Mouse (Mus musculus): ENCODE results near the gene Prcc.

Prcc gene

DNA sequence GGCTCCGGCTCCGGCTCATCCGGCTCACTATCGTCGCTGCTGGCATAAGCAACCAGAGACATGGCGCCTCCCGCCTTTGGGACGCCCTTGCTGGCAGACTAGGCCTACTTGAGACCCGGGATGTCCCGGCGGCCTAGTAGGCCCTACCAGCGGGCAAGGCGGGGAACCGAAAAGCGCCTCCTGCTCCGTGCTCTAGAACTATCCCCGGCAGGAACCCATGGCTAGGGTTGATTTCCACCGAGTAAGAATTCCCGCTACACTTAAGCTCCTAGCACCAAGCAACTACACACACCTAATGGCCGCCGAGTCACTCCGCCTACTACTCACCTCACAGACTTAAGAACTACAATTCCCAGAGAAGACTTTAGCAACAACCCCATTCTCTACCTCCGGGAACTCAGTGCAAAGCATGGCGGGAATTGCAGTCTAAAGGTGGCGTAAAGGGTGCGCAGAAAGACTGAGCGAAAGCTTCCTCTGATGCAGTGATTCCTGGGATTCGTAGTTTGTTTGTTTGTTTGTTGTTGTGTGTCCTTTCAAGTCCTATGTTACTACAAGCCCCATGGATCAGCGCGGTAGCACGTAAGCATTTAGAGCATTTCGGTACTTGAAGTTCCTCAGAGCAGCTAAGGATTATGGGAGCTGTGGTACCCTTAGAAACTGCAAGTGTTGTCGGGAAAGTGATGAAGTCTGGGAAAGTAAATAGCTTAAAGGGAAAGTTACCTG, at the start of gene Prcc:
Gene Prcc, minus strand, starts transcription at position 328 of the 723 bp plus-strand sequence.
- peak; percentile 93 to 97 for DNase-seq (ENCODE audit: low spot score in 2 of 2)

DNA sequence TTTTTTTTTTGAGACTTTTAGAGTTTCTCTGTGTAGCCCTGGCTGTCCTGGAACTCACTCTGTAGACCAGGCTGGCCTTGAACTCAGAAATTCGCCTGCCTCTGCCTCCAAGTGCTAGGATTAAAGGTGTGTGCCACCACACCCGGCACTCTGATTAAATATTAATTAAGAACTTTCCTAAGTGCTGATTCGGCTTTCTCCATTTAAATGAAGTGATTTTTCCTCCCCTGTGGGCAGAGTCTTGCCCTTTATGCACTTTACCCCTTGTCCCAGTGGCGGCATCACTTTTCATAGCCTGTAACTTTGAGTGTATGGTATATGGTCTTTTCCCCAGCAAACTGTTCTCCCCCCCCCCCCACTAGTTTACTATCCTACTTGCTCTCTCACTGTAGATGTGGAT, 49.8 kb upstream of the Prcc start:
- DNase-seq (ENCODE audit: low spot score in 2 of 2): no peak

DNA sequence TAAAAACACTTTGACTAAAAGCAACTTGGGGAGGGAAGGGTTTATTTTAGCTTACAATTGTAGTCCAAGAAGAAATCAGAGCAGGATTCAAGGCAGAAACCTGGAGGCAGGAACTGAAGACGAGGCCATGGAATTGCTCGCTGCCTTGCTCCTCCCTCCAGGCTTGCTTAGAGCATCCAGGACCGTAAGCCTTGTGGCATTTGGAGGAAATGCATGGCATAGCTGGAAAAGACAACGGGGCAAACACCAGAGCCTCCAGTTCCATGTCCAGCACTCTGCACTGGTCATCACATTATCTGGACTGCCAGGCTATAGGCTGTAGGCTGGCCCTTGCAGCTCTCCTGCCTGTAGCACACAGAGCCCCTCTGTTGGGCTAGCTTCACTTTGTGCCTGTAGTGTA, 49.1 kb upstream of the Prcc start:
- DNase-seq (ENCODE audit: low spot score in 2 of 2): no peak

DNA sequence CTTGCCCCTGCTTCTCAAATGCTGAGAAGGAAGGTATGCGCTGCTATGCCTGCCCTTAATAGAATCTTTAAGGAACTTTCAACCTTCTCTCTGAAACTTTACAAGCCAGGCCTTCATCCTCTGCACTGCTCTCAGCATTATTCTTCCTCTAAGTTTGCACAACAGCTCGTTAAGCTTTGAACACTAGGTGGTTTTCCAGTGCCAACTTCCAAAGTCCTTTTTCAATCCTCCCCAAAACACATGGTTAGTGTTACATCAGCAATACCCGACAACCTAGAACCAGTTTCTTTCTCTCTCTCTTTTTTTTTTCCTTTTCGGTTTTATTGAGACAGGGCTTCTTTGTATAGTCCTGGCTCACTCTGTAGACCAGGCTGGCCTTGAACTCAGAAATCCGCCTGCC, 48.6 kb upstream of the Prcc start:
- DNase-seq (ENCODE audit: low spot score in 2 of 2): no peak

DNA sequence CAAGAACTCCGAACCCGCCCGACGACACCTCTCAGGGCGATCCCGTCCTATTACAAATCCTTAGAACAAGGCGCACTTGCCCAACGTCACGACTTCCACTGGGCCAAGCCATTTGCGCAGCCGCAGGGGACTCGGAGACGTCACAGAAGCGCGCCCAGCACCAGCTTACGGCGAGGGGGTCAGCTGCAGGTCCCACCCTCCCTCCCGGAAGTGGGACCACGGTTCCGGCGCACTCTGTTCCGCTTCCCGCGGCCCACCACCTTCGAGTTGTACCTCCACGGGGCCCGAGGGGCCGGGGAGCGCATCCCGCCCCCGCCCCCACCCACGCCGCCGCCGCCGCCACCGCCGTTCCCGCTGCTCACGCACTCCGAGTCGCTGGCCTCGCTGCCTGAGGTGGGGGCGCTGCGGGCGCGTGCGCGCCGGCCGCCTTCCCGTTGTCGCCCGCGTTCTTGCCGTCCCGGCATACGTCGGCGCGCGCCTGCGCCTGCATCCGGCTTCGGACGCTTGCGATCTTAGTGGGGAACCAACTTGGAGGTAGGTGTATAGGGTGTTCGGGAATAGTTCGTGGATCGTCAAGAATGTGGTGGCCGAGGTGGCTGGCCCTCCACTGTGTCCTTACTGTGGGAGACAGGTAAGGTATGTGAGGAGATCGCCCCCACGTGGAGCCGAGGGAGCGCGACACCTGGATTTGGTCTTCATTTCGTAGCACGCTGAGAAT, 44.8 kb upstream of the Prcc start, which contains the start of the genes Isg20l2 and Rrnad1:
Gene Isg20l2, plus strand, starts transcription at position 237 of the 718 bp plus-strand sequence.
Gene Rrnad1, minus strand, starts transcription at position 640 of the 718 bp plus-strand sequence.
- peak; percentile 98 to 99 for DNase-seq (ENCODE audit: low spot score in 2 of 2)

DNA sequence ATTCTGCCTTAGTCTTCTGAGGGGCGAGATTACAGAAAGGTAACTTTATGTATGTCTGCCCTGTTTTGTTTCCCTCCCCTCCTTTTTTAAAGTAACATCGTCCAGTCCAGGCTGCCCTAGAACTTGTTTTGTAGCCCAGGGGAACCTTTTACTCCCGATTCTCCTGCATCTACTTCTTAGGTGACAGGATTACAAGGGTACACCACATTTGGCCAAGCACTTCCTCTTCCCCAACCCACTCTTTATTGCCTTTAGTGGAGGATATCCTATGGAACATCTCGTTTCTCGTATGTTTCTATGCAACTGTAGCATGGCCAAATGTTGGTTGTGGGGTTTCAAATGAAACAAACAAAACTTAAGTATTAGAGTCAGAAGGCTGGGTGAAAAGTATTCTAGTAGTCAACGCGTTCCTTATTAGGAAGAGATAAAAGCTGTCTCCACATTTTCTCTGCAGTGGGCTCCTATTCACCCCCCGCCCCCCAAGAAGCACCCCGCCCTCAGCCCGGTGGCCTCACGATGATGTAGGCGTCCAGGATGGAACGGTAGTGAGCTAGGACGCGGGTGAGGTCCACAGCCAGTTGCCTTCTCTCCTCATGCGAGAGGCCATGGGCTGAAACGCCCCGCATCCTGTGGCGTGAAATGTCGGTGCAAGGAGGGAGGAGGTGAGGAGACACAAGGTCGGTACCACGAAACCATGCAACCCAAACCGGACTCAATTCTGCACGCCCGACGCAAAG, 44.1 kb upstream of the Prcc start:
- DNase-seq (ENCODE audit: low spot score in 2 of 2): no peak

DNA sequence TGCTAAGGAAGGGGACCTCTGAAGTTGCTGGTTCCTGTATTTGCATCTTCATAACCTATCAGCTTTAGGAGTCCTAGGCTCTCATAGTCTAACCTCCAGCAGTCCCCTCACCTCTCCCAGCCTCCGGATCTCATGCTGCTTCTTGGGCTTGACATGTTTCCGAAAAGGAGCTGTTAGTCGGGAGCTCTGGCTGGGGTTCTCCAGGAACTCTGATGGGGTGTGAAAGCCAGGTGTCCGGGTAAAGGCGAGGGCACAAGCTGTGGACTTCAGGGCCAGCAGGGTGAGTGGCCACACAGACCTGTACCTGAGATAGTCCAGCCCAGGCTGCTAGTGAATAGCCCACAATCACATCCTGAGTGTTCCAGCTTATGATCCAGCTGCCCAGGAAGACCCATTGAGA, 42.0 kb upstream of the Prcc start:
- DNase-seq (ENCODE audit: low spot score in 2 of 2): no peak

DNA sequence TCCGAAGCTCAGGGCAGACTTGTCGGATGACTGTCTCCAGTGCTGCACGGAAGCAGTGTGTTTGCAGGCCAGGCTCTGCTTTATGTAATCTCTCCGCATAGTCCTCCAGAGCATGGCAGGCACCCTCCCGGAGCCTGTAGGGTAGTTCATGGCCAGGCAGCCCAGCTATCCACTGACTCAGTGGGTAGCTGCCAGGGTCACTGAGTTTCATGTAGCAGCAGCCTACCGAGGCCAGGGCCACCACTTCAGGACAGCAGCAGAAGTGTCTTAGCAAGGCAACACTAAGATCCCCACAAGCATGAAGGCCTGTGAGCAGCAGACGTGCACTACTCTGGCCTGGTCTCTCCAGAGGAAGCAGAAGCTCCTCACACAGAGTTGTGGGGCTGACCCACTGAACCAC, 39.6 kb upstream of the Prcc start:
- no peak for DNase-seq (ENCODE audit: low spot score in 2 of 2)

DNA sequence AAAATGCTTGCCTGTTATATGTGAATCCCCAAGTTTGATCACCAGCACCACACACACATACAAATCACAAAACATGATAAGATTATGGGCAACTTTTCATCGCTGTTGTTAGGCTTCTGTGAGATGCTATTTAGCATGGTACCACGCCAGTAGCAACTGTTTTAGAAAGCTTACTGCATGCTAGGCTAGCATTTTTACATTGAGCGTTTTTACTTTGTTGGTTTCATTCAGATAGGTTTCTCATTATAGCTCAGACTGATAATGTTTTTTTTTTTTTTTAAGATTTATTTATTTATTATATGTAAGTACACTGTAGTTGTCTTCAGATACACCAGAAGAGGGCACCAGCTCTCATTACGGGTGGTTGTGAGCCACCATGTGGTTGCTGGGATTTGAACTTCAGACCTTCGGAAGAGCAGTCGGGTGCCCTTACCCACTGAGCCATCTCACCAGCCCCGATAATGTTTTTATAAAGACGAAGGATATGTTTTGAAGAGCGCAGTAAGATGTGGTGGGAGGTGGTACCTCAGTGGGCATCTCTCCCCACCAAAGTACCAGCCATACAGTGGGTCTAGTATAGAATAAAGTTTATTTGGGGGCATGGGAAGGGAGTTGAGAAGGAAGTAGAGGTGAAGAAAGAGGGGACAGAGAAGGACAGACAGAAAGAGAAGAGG, 35.0 kb upstream of the Prcc start:
- no peak for DNase-seq (ENCODE audit: low spot score in 2 of 2)

DNA sequence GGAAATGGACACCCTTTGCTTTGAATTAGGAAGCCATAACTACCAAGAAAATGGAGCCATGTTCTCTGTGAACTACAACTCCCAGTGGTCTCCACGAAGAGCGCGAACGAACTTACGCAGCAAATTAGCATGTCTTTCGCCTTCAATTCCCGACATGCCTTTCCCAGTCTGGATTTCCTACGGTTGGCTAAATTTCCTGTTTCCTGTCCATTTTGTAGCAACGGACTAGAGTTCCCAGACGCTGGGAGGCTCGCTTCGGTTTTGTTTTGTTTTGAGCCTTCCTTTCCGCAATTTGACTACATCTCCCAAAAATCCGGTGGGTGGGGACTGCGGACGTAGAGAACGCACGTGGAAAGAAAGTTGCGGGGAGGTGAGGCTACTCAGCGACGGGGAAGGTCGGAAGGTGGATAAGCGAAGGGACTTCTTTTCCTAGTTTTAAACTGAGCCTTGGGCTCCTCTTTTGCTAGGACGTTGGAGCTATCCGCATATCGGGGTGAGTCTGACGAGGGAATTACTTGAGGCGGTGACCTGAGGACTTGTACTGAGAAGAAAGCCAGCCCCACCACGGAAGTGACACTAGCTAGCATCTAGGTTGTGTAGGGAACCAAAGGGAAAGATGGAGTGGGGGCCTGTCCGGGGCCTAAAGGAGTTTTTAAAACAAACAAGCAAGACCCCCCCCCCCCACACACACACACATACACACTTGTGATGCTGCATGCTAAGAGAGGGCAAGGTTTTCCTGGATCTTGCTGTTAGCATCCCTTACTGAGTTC, 34.1 kb upstream of the Prcc start, which contains the start of gene Mrpl24:
Gene Mrpl24, plus strand, starts transcription at position 171 of the 773 bp plus-strand sequence.
- DNase-seq (ENCODE audit: low spot score in 2 of 2): peak; percentile 84 to 95

DNA sequence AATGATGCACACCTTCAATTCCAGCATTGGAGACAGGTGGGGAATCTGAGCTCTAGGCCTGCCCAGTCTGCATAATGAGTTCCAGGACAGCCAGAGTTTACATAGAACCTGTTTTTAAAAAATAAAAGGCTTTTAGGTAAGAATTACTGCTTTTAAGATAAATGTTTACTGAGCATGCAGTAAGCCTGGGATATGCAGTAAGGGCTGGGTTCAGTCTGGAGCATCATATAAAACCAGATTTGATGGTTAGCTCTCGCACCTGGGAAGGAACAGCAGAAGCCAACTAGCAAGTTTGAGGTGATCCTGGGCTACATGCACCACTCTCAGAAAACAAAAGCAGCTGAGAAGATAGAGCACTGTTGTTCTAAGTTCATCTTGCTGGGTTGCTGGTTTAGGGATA, 33.1 kb upstream of the Prcc start:
- DNase-seq (ENCODE audit: low spot score in 2 of 2): no peak

DNA sequence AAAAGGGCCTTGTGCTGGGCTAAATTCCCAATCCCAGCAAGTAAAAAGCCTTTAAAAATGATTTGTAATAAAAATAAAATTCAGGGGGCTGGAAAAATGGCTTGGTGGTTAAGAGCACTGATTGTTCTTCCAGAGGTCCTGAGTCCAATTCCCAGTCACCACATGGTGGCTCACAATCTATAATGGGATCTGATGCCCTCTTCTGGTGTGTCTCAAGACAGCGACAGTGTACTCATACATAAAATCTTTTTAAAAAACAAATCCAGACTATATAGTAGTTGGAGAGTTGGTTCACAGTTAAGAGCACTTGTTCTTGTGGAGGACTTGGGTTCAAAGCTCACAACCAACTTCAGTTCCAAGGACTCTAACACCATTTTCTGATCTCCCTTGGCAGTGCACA, 31.6 kb upstream of the Prcc start:
- DNase-seq (ENCODE audit: low spot score in 2 of 2): no peak

DNA sequence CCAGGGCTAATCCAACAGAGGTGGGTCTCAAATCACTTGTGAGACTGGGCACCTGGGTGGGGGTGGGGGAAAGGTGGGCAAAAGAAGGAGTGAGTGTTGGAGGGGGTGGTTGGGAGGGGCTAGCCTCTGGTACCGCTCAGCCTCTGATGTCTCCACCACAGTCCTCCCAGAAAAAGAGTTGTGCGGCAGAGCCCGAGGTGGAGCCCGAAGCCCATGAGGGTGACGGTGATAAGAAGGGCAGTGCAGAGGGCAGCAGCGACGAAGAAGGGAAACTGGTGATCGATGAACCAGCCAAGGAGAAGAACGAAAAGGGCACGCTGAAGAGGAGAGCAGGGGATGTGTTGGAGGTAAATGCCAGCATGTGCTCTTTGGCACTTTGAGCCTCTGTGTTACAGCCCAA, 28.5 kb upstream of the Prcc start:
- DNase-seq (ENCODE audit: low spot score in 2 of 2): no peak

DNA sequence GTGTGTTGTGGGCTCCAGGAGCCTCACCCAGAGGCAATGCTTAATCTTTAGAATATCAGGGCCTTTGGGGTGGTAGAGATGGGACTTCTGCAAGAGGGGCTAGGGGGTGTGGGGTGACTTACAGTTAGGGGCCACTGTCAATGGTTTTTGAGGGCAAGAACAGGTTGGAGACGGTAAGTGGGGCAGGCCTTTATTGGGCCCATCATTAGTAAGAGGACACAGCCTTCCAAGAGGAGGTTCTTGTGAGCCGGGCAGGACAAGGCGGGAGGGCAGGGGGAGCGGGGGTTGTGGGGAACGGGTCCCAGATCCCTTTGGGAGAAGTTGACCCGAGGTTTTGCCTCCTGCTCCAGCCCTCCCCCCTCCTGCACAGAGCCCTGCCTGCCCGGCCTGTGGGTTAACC, 28.1 kb upstream of the Prcc start:
- no peak for DNase-seq (ENCODE audit: low spot score in 2 of 2)

DNA sequence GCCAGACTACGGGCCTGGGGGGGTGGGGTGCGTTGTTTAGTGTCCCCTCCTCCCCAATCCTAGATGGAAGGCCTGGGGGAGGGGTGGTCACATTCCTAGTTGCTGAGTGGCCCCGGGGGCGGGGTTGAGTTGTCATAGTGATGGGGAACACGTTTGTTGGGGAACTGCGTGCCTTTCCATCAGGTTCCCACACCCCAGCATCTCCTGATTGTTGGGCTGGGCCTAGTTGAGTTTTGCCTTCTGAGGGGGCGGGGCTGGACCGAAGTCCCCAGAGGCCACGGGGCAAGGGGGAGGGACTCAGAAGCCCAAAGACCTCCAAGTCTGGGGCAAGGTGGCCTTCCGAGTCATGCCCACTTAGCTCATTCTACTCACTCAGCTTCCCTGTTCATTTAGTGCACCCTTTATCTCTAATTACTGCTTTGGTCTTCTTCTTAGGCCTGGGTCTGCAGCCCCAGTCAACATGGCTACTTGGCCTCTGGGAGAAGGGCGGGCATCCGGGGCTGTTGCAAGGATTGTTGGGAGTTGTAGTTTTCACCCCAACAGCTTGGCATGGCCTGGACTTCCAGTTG, 25.2 kb upstream of the Prcc start:
- DNase-seq (ENCODE audit: low spot score in 2 of 2): peak; percentile 30 to 41

DNA sequence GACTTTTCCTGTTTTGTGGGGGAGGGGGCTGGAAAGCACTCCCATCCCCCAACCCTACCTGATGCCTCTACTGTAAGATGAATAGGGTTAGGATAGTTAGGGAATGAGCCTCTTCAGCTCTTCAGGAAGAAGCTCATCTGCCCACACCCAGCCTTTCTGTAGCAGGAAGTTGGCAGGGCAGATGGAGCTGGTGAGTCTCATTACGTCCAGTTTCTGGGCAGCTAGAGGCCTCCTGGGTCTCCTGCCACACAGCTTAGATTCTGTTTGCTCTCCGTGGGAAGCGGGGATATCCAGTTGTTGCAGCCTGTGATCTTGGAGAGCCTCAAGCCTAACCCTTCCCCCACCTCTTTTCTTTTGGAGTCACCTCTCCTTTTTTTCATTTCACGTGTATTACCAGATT, 24.5 kb upstream of the Prcc start:
- DNase-seq (ENCODE audit: low spot score in 2 of 2): no peak

DNA sequence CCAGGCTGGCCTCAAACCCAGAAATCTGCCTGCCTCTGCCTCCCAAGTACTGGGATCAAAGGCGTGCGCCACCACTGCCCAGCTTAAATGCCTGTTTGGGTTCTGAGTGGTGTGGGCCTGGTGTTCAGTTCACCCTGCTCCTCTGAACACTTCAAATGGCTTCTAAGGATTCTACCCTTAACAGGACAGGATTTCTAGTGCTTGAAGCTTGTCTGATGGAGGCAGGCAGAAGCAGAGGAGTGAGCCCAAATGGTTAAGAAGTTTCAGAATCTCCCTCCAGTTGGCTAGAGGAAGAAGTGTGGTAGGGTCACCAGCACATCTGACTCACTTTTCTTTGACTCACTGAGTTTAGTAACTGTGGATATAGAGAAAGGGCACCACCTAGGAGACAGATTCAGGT, 24.0 kb upstream of the Prcc start:
- DNase-seq (ENCODE audit: low spot score in 2 of 2): no peak

DNA sequence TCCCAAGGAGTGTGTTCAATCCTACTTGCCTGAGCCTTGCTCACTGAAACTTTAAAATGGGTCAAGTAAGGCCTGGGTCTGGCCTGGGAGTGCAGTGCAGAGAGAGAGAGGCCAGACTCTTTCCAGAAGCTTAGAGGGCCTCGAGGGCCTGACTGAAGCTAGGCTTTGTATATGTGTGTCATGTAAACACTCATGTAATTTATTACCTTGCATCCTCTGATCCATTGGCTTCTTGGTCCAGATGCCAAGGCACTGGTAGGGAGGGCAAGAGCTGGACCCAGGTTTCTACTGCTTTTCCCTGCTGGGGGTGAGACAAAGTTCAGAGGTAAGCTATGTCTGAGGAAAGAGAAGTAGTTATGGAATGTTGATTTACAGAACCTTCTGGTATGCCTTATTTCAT, 22.5 kb upstream of the Prcc start:
- DNase-seq (ENCODE audit: low spot score in 2 of 2): no peak

DNA sequence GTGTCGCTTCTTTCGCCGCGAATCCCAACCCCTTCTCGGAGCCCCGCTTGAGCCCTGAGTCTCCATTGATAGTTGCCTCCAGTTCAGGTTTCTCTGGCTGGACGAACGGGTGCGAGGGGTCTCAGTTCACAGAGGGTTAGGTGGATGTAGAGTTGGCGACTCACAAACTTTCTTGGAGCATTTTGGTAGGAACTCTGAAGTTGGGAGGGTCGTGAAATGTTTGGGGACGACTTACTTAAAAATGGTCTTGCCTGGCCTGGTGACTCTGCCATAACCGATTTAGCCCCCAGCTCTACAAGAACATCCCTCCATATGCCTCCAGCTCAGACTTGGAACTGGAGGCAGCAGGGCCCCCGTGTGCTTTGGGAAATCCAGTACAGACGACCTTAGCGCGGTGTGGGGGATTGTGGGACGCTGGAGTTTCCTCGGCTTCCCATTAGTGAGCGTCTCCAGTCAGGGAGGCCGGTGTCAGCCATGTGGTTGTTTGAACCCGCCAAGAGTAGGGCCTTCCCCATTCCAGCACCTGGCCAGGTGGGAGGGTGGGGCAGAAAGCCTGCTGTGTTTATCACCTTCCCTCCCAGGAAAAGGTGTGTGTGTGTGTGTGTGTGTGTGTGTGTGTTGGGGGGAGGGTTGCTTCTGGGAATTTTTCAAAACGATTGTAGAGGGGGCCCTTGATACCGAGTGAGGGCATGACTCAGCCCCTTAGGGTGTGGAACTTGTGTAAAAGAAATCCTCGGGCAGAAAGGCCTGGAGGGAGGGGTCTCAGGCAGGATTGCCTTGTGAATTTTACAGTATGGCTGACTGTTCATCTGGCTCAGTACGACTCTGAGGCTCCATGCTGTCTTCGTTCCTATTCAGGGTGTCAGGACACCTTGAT, 21.8 kb upstream of the Prcc start:
- peak in 1 of 2 experiments; percentile 33 for DNase-seq (ENCODE audit: low spot score in 2 of 2)

DNA sequence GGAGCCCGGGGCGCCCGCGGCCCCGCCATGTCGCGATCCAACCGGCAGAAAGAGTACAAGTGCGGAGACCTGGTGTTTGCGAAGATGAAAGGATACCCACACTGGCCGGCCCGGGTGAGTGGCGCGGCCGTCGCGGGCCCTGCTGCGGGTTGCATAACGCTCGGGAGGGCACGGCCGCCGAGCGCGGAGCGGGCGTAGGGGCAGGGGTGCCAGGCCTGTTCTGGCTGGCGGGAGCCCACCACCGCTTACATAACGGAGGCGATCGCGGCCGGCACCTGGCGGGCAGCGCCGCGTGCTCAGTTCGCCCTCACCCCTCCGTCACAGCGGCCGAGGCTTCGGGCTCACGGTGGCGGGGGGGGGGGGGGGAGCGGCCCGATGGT, 21.2 kb upstream of the Prcc start:
- DNase-seq (ENCODE audit: low spot score in 2 of 2): no peak
